Mouse (Mus musculus) spleen, postnatal 36 days (tissue): Measurements from ENCODE around the gene Scnn1a.
A peak's percentile ranks its signal among the peaks of the same experiment; 100 is the strongest.

Experiments used
- DNase-seq, 2 experiments: peaks; one replicate each; pipeline ENCODE4 v3.0.0; 2022; ENCODE audit warnings: low spot score in 2 of 2, mixed read lengths in 1 of 2

Scnn1a gene

DNA sequence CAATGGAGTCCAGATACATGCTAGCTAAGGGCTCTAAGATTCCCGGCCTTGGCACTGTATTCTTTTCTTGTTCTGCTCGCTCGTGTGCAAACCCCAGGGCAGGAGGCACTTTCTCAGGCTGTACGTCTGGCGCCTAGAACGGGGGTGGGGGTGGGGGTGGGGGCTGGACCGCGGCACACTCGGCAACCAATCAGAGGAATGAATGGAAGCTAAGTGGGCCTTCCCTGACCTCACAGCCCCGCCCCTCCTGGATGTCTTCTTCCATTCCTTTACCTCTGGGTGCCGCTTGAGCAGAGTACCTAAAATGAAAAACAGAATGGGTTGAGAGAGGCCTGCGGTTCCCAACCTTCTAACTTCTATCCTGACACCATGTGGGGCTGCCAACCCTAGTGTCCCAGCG lies 11.5 kb upstream of the Scnn1a start:
- DNase-seq = no peak

DNA sequence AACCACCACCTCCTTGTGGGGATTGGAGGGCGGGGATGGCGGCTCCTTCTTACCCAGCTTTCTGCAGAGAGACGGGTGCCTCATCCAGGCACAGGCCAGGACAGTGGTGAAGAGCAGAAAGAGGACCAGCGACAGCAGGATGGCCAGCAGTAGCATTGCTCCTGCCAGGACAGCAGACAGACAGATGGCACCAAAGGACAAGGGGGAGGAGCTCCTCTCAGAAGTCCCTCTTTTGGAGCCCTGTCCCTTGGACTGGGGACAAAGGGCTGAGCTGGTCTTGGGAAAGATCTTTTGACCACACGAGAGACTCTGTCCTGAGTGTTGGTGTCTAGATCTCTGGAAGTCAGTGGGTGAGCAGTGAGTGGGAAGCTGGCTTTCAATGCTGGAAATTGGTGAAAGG lies 11.1 kb upstream of the Scnn1a start:
- DNase-seq = no peak

GRCm38 (mm10) chr6:125312171-125312570 lies 8.3 kb upstream of the Scnn1a start:
- DNase-seq = no peak

DNA sequence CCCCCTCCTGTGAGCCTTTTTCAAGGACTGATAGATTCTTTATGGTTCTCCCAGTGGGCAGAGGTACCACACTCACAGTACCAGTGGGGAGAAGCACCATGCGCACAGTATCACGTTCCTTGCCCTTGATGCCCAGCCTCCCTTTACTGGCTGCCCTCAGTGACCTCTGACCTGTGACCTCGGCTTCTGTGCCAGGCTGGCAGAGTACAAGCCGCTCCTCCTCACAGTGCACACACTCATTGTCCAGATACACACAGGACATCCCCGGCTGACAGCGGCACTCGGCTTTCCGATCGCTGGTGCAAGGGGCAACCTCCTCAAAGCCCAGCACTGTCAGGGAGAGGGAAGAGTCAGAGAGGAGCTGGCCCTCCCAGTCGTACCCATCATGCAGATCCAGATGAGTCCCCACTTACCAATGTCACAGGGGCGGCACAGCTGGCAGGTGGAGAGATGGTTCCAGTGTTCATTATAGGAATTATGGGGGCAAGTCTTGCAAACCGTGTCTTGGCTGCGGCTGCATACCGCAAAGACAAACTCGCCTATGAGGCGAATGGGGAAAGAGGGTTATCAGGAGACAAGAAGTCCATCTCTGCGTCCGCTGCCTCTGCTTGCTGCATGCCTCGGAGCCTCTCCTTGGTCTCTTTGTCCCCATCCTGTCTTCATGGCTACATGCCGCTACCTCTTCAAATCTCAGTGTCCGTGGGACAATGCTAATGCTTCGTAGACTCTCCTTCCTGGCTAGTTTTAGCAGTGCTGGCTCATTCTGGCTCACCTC lies 7.7 kb upstream of the Scnn1a start:
- DNase-seq = no peak

DNA sequence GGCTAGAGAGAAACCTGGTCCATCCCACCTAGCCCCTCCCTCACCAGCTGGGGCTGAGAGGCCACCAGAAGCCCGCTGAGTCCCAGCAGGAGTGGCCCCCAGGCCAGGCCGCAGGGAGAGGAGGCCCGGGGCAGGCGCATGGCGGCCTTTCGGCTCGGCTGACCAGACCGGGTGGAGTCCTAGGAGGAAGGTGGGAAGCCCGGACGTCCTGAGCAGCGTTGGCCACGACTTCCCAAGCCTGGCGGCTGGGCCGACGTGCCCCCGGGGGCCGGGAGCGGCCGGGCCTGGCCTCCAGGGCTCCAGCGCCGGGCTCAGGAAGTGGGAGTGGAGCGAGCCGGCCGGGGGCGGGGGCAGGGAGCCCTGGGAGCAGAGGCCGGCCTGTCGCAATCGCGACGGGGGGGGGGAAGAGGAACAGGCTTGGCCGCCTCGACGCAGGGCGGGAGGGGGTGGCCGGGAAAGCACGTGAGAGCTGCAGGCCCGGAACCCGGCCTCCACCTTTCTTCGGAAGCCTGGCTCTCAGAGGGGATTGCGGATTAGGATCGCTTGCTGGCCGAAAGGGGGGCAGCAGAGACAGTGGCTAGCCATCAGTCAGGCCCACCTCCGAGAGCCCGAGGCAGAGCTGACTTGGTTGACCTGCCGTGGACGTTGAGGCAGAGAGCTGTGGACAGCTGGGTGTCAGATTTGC lies 6.8 kb upstream of the Scnn1a start, which contains the start of gene Ltbr:
Ltbr (minus strand) TSS at position 340 of the 685 bp plus-strand sequence.
- peak; percentile 48 to 54 for DNase-seq

- no peak for DNase-seq
Measured at GRCm38 (mm10) chr6:125314231-125314563, 6.3 kb upstream of the Scnn1a start.

- no peak for DNase-seq
Measured at GRCm38 (mm10) chr6:125314746-125315145, 5.7 kb upstream of the Scnn1a start.

DNA sequence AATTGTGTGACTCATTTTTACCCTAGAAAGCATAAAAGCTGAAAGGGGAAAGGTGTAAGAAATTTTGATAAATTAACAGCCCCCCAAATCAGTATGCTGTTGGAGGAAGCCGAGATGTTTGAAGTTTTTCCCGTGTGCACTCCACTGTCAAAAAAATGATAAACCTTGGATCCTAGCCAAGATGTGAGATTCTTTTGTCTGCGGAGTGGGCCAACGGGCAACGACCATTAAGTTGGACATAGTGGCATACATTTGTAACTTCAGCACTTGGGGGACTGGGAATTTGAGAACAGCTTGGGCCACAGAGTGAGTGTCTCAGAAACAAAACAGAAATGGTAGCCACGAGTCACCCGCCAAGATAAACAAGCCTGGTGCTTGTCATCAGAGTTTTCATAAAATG lies 3.4 kb upstream of the Scnn1a start:
- DNase-seq = no peak

DNA sequence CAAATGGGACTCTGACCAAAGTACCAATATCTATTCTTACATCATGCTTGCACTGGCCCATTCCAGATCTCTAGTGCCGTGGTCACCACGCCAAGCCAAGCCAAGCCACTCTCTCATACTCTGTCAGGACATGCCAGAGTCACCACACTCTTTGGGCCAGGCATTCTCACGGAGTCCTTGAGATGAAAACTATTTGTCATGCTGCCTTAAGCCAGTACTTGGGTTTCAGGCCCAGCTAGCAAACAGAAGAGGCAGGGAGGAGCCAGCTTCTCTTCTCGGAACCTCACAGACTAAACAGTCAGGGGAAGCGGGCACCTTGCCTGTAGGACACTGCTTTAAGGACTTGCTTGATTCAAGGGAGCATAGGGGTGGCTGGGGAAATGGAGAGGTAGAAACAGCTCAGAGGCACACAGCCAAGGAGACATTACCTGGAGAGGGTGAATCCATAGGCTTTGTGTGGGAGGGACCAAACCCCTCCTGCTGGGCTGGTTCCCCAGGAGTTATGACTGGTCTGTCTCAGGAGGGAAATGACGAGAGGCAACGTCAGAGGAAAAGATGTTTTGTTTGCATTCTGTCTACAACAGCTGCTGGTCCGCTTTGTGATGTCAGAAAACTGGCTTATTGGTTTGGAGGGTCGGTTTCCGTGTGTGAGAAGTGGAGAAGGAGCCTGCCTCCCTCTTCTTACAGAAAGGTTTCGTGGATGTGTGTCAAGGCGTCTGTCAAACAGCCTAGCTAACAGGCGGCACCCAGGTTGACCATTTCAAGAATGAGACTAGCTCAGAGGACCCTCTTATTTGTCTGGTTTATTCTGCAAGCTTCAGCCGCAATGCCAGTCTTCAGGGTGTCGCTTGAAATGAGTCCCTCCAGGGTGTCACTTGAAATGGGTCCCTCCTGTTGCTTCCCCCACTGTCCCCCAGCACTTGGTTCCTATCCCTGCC lies 1.2 kb upstream of the Scnn1a start:
- no peak for DNase-seq

- no peak for DNase-seq
Measured at GRCm38 (mm10) chr6:125319919-125320296, 551 bp upstream of the Scnn1a start.

- DNase-seq = no peak
Measured at GRCm38 (mm10) chr6:125321114-125321855, 826 bp downstream of the Scnn1a start.

- DNase-seq = no peak
Measured at GRCm38 (mm10) chr6:125322794-125323193, 2.3 kb downstream of the Scnn1a start.

DNA sequence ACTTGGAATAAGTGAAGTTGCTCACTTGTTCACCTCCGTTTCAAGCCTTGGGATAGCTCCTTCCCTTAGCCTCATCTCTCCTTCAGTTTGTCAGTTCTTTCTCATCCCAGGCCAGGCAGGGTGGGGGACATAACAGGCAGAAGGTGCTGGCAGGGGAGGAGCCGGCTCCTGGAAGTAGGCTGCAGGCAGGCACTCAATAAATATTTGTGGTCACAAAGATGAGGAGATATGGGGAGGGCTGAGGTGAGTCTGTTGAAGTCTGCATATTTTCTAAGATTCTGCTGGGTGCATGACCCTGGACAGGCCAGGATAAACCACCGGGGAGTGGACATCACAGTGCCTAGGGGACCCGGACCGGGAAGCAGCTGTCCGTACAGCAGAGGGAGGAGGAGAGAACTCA lies 3.1 kb downstream of the Scnn1a start:
- DNase-seq = no peak

DNA sequence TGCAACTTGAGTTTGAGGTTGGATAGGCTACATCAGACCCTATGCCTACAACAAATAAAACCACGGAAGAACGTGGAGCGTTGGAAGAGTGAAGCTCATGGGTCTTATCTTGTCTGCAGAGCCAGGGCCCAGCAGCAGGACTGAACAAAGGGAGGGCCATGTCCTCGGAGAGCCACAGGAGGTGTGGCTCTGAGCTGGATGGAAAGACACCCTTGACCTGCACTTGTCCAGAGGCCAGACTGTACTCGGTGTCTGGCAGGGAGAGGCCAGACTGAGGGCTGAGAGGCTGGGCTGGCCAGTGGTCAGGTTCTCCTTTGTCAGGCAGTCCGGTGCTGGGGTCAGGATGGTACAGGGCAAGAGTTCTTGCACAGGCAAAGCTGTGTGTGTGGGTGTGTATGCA lies 4.9 kb downstream of the Scnn1a start:
- no peak for DNase-seq

DNA sequence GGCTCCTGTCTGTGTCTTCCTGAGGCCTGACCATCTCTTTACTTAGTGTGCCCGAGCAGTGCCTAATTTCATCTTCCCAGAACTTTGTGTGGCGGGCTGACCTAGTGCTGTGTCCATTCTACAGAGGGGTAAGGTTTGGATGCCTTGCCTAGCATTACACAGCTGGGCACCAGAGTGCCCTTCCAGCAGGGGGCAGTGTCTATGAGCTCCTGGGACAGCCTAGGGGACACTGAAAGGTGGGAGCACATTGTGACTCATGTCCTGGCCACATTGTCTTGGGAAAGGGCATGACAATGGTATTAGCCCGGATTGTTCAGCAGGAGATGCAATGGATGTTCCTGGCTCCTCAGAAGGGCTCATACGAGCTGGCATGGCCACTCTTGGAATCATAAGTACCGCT lies 7.8 kb downstream of the Scnn1a start:
- no peak for DNase-seq

DNA sequence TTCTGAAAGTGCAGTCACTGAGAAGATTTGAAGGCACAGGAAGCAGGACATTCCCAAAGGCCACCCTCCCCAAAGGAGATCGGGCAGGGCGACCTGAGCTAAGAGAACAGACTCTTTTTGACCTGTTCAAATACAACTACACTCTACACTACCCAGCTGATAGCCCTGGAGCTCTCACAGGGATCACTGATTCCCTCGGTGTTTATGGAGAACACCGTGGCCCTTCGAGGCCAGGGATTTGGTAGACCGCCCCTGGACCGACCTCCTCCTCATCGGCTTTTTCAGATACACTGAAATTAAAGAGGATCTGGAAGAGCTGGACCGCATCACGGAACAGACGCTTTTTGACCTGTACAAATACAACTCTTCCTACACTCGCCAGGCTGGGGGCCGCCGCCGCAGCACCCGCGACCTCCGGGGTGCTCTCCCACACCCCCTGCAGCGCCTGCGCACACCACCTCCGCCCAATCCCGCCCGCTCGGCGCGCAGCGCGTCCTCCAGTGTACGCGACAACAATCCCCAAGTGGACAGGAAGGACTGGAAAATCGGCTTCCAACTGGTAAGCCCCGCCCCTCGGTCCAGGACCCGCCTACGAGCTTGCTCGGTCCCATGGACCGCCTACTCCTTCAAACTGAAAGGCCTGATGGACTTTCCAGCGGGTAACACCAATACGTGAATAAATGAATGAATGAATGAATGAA lies 10.3 kb downstream of the Scnn1a start:
- DNase-seq = peak; percentile 50 to 56

GRCm38 (mm10) chr6:125333112-125333899 lies 12.8 kb downstream of the Scnn1a start:
- DNase-seq = no peak

DNA sequence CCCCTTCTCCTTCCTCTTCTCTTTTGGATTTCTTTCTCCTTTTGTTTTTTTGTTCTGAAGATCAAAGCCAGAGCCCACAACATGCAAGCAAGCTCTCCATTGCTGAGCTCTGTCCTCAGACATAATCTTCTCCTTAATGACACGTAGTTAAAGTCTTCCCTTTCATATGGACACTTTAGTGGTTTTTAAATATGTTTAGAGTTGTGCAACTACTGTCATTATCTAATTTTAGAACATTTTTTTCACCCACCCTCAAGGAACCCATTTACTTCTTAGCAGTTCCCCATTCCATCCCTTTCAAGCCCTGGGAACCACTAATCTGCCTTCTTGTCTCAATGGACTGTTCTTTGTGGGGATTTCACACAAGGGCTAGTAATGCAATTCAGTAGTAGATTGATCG lies 13.9 kb downstream of the Scnn1a start:
- no peak for DNase-seq

DNA sequence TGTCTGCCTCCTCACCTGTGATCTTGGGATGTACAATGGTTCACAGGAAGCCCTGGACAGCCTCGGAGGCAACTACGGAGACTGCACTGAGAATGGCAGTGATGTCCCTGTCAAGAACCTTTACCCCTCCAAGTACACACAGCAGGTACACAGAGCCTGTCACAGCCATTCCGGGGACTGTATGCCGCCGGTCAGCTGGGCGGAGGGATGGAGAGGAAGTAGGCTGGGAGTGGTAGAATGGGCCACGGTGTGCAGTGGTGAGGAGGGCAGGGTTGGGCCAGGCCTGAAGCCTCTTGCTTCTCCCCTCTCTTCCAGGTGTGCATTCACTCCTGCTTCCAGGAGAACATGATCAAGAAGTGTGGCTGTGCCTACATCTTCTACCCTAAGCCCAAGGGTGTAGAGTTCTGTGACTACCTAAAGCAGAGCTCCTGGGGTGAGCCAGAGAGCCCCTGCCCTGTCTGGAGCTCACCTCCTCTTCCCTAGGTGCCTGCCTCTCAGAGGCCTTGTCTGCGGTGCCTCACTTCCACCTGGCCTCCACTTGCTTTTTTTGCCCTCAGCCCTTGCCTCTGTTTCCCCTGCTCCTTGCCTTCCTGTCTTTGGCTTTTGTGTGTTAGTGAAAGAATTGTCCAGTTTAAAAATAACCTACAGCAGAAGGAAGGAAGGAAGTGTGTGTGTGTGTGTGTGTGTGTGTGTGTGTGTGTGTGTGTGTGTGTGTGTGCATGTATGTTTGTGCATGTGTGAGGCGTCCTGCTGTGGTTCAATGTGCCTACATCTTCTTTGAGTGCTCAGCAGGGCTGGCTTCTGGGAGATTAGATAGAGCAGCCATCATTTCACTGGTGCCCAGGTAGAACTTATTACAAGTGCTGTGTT lies 18.6 kb downstream of the Scnn1a start:
- no peak for DNase-seq
